Comparison of ENCODE assay signal across 9 mouse cellular contexts in genomic region chr2:29669711-29670110, GRCm38 (mm10). TPM values are rescaled to one million over a fixed set of nuclear protein-coding genes. Genes with fewer than 3 reads are reported as not detected.
DNase-seq lines count a peak whose midpoint lies in the region; ATAC-seq and TF ChIP-seq lines count a peak whose summit lies in the region.
"Had no signal": no experiment of that assay in that cellular context is flagged by ENCODE, and none has a peak within 500 bp of the region (broad histone marks: within the 10 kb centered on the region; RNA-seq: fewer than 3 reads in every experiment).

No protein-coding gene starts in this region.

- no peak for TF ChIP-seq CTCF in embryonic fibroblast, embryonic 13.5 days (IDR thresholded peaks at IDR 0.05; ENCODE audit: borderline replicate concordance, insufficient read depth, low read length)

- no peak for TF ChIP-seq POLR2A in embryonic fibroblast, embryonic 13.5 days (IDR thresholded peaks at IDR 0.05; ENCODE audit: low read depth, low read length)

- no peak overlapping the region for H3K9ac ChIP-seq in heart, embryonic 16.5 days (ENCODE audit: low read length)
- H3K9ac ChIP-seq in lung, embryonic 15.5 days: no peak overlapping the region
- no peak overlapping the region for H3K9ac ChIP-seq in neural tube, embryonic 15.5 days (replicated peaks)

- DNase-seq in heart, postnatal 10 days: no peak
- DNase-seq in lung, adult 18-20 months: no peak
- DNase-seq in adrenal gland, postnatal 10 days: no peak
- DNase-seq in c-Kit-positive CD71-positive TER-119-positive erythroid progenitor cells, embryonic 14.5 days (ENCODE audit: low spot score): no peak

- intact Hi-C loops in heart, postnatal 10 days (cut with DNase I): loop anchor here (2.0 kb wide), 1 partner anchor 51 kb away; the partner anchor contains the start of gene Rapgef1

- H3K36me3 ChIP-seq in heart, embryonic 16.5 days (ENCODE audit: control insufficient read depth, insufficient read depth): no peaks in the 10 kb centered on the region
- H3K36me3 ChIP-seq in lung, embryonic 15.5 days: no peaks in the 10 kb centered on the region
- H3K36me3 ChIP-seq in neural tube, embryonic 15.5 days: no peaks in the 10 kb centered on the region

- H3K4me3 ChIP-seq in heart, embryonic 16.5 days (ENCODE audit: low read length): no peak overlapping the region
- H3K4me3 ChIP-seq in lung, embryonic 15.5 days: no peak overlapping the region
- H3K4me3 ChIP-seq in embryonic fibroblast, embryonic 13.5 days (ENCODE audit: insufficient read depth, low read length): no peak overlapping the region
- no peak overlapping the region for H3K4me3 ChIP-seq in neural tube, embryonic 15.5 days (replicated peaks)
- H3K4me3 ChIP-seq: erythroblast, embryonic 14.5 days had no signal

- H3K4me1 ChIP-seq in heart, embryonic 16.5 days (ENCODE audit: control insufficient read depth, insufficient read depth, low read length): peaks cover 55% of the 10 kb centered on the region
- H3K4me1 ChIP-seq in lung, embryonic 15.5 days: peaks cover 49% of the 10 kb centered on the region
- H3K4me1 ChIP-seq in embryonic fibroblast, embryonic 13.5 days (ENCODE audit: control insufficient read depth, insufficient read depth, low read length): peaks cover 28% of the 10 kb centered on the region
- H3K4me1 ChIP-seq in neural tube, embryonic 15.5 days: peaks cover 56% of the 10 kb centered on the region

- H3K27me3 ChIP-seq in heart, embryonic 16.5 days (ENCODE audit: control insufficient read depth, insufficient read depth, low read length): no peaks in the 10 kb centered on the region
- no peaks in the 10 kb centered on the region for H3K27me3 ChIP-seq in lung, embryonic 15.5 days
- no peaks in the 10 kb centered on the region for H3K27me3 ChIP-seq in neural tube, embryonic 15.5 days (replicated peaks)

- no peak overlapping the region for H3K4me2 ChIP-seq in heart, embryonic 16.5 days (ENCODE audit: low read depth, low read length)
- no peak overlapping the region for H3K4me2 ChIP-seq in lung, embryonic 15.5 days
- no peak overlapping the region for H3K4me2 ChIP-seq in neural tube, embryonic 15.5 days

- H3K9me3 ChIP-seq in heart, embryonic 16.5 days (replicated peaks; ENCODE audit: control insufficient read depth, low read length): no peaks in the 10 kb centered on the region
- H3K9me3 ChIP-seq in lung, embryonic 15.5 days: no peaks in the 10 kb centered on the region
- H3K9me3 ChIP-seq in neural tube, embryonic 15.5 days (replicated peaks): no peaks in the 10 kb centered on the region

- ATAC-seq in heart, embryonic 16.5 days (replicated peaks; ENCODE audit: extremely low read depth, insufficient read depth, low FRiP score): no peak
- no peak for ATAC-seq in lung, embryonic 15.5 days (ENCODE audit: borderline replicate concordance, extremely low read depth, low FRiP score, low TSS enrichment)
- no peak for ATAC-seq in neural tube, embryonic 15.5 days (ENCODE audit: low FRiP score)

- 0 out of 2 replicates have a peak overlapping the region, but pooled peaks have one; percentile 12 for H3K27ac ChIP-seq in heart, embryonic 16.5 days (ENCODE audit: low read length)
- H3K27ac ChIP-seq in lung, embryonic 15.5 days: peak overlapping the region; percentile 56
- H3K27ac ChIP-seq in embryonic fibroblast, embryonic 13.5 days (ENCODE audit: insufficient read depth, low read length): peak overlapping the region; percentile 20
- peak overlapping the region; percentile 74 for H3K27ac ChIP-seq in neural tube, embryonic 15.5 days (replicated peaks)

RNA-seq across cellular contexts. Expression of gene Rapgef1, which starts 50.2 kb away (rescaled TPM):
- 11.3 and 12.9 TPM in 2 replicates for polyA plus RNA-seq in heart, embryonic 16.5 days (2015; fragmentation: Nextera tagmentation; extraction: Ambion mirVana)
- 100 to 1,000 TPM in 1 of 2 experiments, 10 to 100 TPM in 1; 92.7 to 102 TPM for total RNA-seq in heart, postnatal 10 days (2021)
- polyA plus RNA-seq in lung, embryonic 15.5 days (2015; fragmentation: Nextera tagmentation; extraction: Ambion mirVana): 14.2 and 15.0 TPM in 2 replicates
- 43.1 and 47.4 TPM in 2 replicates for polyA plus RNA-seq in embryonic fibroblast, embryonic 13.5 days (2011; ENCODE audit: insufficient read length, low read depth, missing spikeins)
- 16.3 and 16.9 TPM in 2 replicates for polyA plus RNA-seq in neural tube, embryonic 15.5 days (2015; fragmentation: Nextera tagmentation; extraction: Ambion mirVana)
- total RNA-seq in adrenal gland, postnatal 10 days (2021): 10 to 100 TPM; 58.5 to 66.5 TPM

Comparison
In these comparisons a context has a peak if more than half of its experiments do, and no peak if none do; other contexts are left out.
1. H3K27ac ChIP-seq: peak in every context shown above with its lines; median percentile 74 in neural tube, embryonic 15.5 days; 56 in lung, embryonic 15.5 days; 20 in embryonic fibroblast, embryonic 13.5 days; 12 in heart, embryonic 16.5 days.